Mouse (Mus musculus): Measurements from ENCODE around the gene Cfap99.

The Cfap99 gene

DNA sequence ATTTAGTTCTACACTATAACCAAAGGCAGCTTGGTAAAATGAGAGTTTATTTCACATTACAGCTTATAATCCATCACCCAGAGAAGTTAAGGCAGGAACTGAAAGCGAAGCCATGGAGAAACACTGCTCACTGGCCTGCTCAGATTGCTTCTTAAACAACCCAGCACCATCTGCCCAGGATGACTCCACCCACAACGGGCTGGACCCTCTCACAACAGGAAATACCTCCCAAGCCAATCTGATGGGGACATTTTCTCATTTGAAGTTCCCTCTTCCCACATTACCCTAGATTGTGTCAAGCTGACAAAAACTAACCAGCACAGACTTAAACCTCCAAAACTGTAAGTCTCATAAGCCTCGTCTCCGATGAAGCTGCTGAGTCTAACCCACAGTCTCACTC, 10.3 kb upstream of the Cfap99 start:
- no peak for DNase-seq (ENCODE audit: low spot score in 2 of 2)

DNA sequence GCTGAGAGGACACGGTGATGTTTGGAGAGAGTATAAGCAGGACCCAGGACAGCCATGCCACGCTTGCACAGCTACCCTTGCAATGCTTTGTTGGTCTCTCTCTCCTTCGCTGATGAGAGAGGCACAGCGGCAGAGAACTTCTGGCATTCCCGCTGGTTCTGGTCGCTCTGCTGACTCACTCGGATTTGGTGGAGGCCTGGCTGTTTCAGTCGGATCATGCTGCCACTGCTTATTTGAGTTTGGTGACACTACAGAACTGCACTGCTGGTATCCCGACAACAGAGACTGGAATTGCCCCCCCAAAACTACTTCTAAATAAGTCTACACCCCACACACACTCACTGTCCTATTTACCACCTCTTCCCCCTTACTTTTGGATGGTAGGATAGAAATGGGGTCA, 9.2 kb upstream of the Cfap99 start:
- no peak for DNase-seq (ENCODE audit: low spot score in 2 of 2)

DNA sequence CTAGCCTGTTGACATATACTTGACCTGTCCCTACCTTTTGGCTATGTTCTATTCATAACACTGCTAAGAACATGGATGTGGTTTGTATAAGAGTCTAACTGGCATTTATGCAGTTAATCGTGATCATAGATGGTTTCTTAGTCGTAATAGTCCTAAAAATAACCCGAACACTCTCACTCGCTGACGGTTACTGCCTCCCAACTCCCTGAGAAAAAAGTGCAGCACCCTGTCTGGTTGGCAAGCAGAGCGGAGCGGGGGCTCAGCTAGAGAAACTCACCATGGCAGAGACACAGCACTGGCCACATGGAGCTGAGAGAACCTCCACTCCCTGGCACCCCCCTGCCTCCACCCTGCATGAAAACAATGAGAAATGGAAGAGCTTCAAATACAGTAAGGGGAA, 7.4 kb upstream of the Cfap99 start:
- DNase-seq (ENCODE audit: low spot score in 2 of 2): no peak

DNA sequence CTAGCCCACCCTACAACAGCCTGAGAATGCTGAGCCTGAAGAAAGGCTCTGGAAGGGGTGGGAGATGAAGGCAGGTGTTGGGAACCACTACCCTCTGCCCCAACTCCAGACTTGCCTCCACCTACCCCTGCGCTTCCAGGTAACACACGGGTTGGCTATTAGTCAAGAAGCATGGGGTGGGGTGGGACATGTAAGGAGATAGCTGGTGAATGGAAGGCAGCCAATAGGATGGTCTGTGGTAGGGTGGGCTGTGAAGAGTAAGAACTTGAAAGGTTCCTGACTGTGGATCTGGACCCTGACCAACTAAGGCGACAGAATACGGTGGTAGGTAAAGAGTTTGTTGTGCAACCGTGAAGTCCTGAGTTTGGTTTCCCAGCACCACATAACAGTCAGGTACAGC, 5.0 kb upstream of the Cfap99 start:
- DNase-seq (ENCODE audit: low spot score in 2 of 2): no peak

DNA sequence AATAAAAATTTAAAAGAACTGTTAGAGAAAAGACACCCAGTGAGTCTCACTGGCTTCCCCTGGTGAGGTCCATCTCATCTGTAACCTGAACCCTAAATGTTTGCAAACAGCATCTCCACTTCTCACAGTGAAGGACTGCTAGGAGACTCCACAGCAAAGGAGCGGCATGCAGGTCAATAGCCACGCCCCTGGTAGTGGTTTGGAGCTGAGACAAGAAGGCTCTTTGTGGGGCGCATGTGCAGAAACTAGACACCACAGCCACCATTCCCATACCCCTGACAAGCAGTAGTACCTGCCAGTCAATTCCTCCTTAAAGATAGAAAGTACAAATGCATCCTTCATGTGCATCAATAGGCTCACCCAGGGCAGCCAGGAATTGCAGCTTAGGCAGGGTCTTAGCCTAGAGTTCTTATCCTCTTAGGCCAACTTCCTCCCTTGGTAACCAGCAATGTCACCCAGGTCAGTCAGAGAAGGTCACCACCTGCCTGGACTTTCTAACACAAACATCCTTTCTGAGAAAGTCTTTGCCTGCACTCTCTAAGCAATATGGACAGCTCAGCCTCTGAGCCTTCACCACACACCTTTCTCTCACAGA, 4.1 kb upstream of the Cfap99 start:
- DNase-seq (ENCODE audit: low spot score in 2 of 2): no peak

DNA sequence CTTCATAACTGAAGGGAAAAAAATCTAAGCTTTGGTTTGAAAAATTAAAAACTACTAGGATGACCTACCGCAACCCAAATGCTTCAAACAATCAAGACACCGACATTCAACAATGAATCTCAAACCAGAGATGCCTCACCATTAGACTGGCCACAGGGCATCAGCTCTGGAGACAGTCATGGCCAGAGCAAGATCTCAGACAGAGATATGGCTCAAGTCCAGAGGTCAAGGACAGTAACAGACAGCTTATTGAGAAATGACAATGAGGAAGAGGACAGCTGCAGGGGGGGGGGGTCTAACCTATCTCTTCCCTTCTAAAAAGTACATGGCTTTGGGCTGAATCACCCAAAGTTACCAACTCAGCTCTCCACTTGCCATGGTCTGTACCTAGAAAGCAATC, 3.1 kb upstream of the Cfap99 start:
- DNase-seq (ENCODE audit: low spot score in 2 of 2): no peak

DNA sequence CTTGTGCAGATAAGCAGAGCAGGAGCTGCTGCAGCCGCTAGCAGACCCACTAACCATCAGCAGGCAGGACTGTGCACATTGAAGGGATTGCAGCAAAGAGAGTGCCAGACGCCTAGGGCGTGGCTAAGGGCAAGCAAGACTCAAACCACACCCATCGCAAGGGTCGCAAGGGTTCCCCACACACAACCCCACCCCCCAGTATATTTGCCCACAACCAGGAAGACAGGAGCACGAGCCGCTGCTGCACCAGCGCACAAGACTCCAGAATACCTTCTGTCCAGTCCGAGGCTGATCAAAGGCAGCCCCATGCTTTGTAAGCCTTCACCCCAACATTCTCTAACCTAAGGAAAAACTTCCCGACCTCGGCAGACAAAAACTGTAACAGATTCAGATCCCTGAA, 1.9 kb upstream of the Cfap99 start:
- DNase-seq (ENCODE audit: low spot score in 2 of 2): no peak

DNA sequence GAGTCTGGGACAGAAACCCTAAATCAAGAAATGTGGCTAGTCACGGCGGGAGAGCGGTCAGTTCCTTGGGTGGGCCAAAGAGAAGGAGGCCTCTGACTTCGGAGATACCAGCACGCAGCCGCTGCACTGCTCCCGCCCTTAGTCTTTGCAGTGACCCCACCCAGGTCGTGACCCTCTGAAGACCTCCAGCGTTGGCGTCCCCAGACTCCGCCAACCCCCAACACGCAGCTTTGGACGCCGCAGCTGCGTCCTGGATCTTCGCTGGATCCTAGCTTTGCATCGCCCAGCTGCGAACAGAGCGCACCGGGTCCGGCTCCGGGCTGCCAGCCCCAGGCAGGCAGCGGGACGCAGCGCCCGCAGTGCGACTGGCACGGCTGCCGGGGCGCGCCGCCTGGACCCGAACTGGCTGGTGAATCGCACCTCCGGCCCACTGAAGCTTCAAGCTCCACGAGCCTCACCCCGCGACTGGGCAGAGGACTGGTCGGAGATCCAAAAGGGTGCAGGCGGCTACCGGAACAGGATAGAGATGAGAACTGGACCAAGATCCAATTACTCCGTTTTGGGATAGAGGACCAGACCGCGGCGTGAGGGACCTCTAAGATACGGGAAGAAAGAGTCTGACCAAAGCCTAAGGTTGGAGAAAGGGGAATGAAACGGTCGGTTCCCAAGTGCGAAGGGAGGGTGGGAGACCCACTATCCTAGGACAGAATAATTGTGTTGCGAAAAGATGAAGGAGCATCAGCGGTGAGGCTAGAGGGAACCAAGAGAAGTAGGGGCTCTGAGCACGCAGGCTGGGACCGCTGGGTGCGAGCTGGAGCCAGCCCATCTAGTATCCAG, 1.2 kb upstream of the Cfap99 start:
- no peak for DNase-seq (ENCODE audit: low spot score in 2 of 2)

DNA sequence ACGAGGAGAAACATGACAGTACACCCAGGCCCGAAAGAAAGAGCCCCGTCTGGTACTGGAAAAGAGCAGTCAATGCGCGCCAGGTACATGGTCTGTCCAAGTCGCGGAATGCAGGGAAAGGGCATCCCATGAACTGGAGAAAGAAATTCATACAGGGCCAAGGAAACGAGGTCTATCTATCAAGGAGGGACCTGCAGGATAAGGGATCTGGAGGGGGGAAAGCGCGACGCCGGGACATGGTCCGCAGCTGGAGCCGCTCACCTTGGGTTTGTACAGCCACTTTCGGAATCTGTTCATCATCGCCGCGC, 608 bp upstream of the Cfap99 start:
- no peak for DNase-seq (ENCODE audit: low spot score in 2 of 2)

DNA sequence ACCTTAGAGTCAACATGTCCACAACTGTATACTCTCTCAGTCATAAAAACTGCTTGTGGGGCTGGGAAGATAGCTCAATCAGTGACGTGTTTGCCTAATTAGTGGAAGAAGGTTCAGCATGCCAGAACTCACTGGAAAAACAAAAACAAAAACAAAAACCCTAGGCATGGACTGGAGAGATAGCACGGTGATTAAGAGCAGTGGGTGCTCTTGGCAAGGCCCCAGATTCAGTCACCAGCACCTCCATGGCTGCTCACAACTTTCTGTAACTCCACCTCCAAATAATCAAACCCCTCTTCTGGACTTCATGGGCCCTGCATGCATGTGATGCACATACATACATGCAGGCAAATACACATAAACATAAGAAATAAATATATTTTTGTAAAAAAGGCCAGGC, 886 bp downstream of the Cfap99 start:
- no peak for DNase-seq (ENCODE audit: low spot score in 2 of 2)

DNA sequence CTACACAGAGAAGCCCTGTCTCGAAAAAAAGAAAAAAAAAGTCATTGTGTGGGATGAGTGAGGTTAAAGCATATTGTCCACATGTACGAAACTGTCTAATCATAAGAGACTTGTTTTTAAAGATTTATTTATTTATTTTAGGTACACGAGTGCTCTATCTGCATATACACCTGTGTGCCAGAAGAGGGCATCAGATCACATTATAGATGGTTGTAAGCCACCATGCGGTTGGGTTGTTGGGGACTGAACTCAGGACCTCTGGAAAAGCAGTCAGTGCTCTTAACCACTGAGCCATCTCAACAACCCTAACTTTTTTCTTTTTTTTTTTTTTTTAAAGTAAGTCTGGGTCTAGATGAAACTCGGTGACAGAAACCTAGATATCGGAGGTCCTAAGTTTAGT, 5.0 kb downstream of the Cfap99 start:
- no peak for DNase-seq (ENCODE audit: low spot score in 2 of 2)

DNA sequence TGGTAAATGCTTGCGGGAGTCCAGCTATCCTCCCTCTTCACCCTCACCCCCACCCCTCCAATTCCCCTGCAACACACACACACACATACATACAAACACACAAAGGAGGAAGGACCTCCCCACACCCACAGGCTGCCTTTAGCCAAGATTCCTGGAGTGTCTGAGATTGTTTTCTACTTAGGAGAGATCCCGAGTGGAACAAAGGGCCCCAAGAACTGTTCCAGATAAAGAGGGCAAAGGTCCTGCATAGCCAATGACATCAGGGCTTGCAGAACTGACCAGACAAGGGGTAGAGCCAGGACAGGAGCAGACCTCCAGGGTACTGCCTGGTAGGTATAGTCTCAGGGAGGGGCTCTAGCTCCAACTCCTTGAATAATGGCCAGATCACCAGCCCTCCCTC, 6.3 kb downstream of the Cfap99 start:
- peak; percentile 37 to 44 for DNase-seq (ENCODE audit: low spot score in 2 of 2)

DNA sequence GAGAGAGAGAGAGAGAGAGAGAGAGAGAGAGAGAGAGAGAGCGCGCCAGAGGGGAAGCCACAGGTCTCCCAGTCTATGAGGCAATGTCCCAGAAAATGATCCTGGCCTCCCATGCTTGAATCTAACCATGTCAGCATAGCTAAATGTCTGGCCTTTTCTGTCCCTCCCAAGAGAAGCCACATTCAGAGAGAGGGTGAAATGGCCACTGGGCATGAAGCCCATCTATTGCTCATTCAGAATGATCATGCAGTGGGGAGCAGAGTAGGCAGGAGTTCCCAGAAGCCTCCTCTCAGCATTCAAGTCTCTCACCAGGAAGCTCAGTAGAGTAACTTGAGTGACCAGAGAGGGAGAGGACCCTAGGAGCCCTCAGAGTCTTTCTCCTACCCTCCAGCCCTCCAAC, 6.7 kb downstream of the Cfap99 start:
- no peak for DNase-seq (ENCODE audit: low spot score in 2 of 2)

DNA sequence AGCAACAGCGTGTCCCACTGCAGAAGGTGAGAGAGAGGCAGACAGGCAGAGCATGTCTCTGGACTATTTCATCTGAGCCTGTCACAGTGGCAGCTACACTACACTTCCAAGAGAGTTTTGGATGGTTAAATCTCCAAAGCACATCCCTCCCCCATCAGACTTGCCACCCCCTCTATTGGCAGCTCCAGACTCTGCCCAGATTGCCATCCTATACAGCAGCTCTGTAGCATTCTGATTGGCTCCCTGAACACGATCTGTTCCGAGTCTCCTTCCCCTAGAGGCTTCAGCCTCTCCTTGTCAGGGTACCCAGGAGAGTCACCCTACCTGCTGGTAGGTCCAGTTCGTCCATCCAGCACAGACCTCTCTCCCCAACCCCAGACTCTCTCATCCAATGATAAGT, 9.7 kb downstream of the Cfap99 start:
- no peak for DNase-seq (ENCODE audit: low spot score in 2 of 2)

DNA sequence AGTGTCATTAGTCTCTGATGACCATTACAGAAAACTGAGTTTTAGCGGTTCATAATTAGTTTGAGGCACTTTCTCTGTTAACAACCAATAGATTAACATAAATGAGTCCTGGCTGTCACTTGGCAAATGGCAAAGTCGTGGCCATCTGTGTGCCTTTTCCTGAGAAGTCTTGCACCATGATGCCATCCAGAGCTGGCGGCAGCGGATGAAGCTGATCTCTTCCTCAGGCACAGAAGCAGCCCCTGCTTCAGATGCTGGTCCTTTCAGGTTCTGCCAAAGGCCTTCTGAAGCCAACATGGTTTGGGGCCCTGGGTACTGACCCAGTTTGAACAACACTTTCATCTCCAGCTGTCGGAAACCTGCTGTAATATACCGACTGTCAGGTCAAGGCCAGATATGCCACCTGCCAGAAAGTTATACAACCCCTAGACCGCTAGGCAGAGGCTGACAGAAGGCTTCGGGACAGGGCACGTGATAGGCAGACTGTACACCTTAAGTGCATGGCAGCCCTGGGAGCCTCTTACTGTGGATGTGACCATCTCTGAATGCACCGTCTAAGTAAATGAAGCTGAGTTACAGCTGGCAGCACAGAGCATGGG, 10.6 kb downstream of the Cfap99 start:
- DNase-seq (ENCODE audit: low spot score in 2 of 2): no peak

DNA sequence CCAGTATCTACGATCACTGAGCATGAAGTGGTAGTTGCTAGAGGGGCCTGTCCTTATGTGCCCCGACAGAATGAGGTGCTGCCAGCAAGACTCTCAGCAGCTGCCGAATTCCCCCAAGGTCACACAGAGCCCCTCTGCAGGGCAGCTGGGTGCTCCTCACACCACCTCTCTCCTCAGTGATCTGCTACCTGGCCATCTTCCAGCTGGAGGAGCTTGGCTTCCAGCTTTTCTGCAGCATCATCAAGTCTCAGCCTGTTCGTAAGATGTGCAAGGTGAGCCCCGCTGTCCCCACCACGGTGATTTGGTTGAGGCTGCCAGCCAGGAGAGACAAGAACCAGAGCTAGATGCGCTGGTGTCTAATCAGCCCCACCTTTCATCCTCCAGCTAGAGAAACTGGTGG, 14.0 kb downstream of the Cfap99 start:
- no peak for DNase-seq (ENCODE audit: low spot score in 2 of 2)

DNA sequence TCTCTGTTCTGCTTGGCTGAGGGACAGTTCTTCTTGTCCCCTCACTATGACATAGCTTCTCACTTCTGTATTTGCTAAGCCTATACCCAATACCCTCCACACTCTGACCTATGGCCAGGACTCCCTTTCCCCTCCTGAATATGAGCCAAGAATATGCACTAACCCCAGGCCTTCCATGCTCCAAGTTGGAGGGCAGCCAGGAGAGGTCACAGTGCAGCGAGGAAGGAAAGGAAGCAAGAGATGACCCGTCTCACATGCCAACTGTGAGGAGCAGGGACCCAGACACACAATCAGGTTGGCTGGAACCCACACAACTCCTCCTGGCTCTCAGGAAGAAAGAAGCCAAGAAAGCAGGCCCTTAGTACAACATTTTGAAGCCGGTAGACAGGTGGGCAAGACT, 20.6 kb downstream of the Cfap99 start:
- DNase-seq (ENCODE audit: low spot score in 2 of 2): no peak

DNA sequence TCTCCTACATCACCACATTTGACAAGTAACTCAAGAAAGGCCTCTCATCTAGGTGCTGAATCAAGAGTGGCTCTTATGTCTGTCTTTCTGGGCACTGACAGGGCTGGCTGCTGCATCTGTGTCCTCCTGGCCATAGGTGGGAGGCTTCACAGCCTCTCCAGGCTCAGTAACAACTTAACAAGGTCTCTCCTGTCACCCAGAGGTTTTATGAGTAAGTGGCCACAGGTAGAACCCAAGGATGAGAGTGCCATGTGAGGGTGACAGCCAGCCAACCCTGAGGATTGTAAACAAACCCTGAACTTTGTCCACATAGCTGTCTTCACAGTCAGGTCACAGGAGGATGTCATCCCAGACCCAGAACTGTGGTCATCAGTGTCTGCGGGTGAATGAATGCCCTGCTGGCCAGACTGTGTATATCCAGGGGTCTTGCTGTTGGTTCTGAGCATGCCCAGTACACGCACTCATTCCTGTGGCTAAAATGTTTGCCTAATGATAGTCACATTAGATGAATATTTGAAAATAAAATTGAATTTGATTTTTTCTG, 31.2 kb downstream of the Cfap99 start:
- DNase-seq (ENCODE audit: low spot score in 2 of 2): no peak

DNA sequence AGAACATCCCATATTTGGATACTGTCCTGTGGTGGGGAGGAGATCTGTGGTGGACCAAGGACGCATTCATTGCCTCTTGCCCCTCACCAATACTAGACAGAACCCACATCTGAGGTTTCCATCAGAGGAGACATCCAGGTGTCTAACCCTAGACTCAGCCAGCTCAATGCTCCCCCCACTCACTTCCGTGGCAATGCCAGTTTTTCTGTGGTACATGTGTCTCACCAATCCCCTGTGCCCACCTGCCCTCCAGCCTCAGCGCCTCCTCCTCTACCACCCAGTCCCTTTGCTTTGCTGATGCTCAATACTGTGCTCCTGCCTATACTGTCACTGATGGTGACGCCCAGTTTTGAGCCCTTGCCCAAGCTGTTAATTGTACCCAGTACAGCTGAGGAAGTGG, 32.8 kb downstream of the Cfap99 start:
- no peak for DNase-seq (ENCODE audit: low spot score in 2 of 2)

DNA sequence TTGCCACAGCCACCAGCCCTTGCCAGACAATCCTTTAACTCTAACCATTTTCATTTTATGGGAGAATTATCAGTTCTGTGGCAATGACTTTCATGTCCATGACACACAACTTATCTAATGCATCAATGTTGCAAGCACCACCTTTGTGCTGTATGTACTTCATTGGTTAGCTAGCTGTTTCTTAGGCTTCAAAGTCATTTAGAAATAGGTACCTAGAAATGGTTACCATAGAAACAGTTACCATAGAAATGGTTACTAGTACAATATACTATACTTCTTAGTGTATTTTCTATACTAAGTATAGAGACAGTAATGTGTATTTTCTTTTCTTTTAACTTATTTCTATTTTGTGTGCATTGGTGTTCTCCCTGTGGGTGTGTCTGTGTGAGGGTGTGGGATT, 36.9 kb downstream of the Cfap99 start:
- DNase-seq (ENCODE audit: low spot score in 2 of 2): no peak

DNA sequence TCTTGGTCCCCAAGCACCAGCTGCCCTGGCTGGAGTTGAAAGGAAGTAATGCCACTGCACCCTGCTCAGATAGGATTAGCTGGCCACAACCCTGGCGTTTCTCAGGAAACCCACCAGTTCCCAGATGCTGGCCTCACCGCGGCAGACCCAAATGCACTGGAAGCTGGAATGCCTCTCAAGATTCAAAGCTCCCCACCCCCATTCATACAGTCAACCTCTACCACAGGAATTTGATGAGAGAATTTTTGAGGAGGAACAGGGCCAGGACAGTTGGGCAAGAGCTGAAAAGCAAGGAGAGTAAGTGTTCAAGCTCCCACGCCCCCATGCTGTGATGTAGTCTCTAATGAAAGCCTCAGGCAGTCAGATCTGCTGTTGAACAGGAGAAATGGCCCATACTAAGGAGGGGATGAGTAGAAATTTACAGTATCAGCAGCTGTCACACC, 37.9 kb downstream of the Cfap99 start:
- no peak for DNase-seq (ENCODE audit: low spot score in 2 of 2)

DNA sequence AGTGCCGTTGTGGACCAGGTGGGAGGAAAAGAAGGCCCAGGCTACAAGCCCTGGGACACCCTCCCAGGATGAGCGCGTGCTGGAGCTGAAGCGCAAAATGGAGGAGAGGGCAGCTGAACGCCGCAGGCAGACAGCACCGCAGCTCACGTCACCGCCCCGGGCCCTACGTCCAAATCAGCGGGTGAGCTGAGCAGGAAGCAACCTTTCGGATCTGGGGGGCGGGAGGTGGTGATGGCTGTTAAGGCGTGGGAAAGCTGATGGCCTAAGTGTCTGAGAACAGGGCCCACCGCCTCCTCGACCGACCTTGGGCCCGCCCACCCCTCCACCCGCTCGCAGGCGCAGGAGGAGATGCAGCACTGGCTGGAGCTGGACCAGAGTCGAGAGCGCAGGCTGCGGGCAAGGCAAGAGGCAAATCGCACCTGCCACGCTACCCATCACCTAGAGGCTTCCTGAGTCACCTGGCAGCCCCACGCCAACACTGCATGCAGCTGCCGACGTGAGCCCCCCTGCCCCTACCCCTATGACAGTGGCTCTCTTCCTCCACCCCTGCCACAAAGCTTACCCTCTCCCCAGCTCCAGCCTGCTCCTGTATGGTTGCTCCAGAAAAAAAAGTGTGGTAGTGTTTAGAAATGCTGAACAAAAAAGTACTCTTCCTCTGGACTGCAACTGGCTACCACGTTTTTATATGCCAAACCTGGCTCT, 38.6 kb downstream of the Cfap99 start:
- peak in 1 of 2 experiments; percentile 7 for DNase-seq (ENCODE audit: low spot score in 2 of 2)

DNA sequence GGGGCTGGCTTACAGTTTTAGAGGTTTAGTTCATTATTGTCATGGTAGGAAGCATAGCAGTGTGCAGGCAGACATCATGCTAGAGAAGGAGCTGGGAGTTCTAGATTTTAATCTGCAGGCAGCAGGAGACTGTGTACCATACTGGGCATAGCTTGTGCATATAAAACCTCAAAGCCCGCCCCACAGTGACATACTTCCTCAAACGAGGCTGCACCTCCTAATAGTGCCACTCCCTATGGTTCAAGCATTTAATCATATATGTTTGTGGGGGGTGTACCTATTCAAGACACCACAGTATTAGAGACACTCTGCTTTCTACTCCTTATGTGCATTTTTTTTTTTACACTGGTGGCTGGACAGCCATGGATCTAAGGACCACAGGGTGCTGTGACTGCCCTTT, 41.7 kb downstream of the Cfap99 start:
- no peak for DNase-seq (ENCODE audit: low spot score in 2 of 2)
